Mouse (Mus musculus): ENCODE results near the gene Slc9a8.

- no peak for TF ChIP-seq GABPA (IDR thresholded peaks at IDR 0.05; ENCODE audit: low read depth, low read length)
- TF ChIP-seq TCF12 (IDR thresholded peaks at IDR 0.05; ENCODE audit: low read depth, low read length) = no peak
- no peak; a peak in 1 of 4 replicates for TF ChIP-seq POLR2A (IDR thresholded peaks at IDR 0.05; ENCODE audit: control insufficient read depth in 1 of 2, insufficient read depth in 1 of 2, low read depth in 1 of 2, low read length in 2 of 2, poor library complexity in 1 of 2)
- no peak for TF ChIP-seq USF2 (IDR thresholded peaks at IDR 0.05; ENCODE audit: borderline replicate concordance in 1 of 2, insufficient read depth in 1 of 2, low read depth in 1 of 2, low read length in 2 of 2)
- no peak for TF ChIP-seq MEF2A (IDR thresholded peaks at IDR 0.05; ENCODE audit: extremely low read depth, insufficient replicate concordance, low read depth, low read length, poor library complexity, severe bottlenecking)
- TF ChIP-seq CTCF (IDR thresholded peaks at IDR 0.05 in 2 of 3, conservative IDR thresholded peaks at IDR 0.05 in 1 of 3; ENCODE audit: control insufficient read depth in 1 of 3, insufficient read depth in 1 of 3, low read depth in 2 of 3, low read length in 3 of 3, poor library complexity in 1 of 3, severe bottlenecking in 1 of 3) = no peak
- TF ChIP-seq HCFC1 (IDR thresholded peaks at IDR 0.05; ENCODE audit: low read depth, low read length) = no peak
- no peak for TF ChIP-seq SMC3 (IDR thresholded peaks at IDR 0.05; ENCODE audit: low read depth, low read length)
- no peak for TF ChIP-seq EP300 (IDR thresholded peaks at IDR 0.05; ENCODE audit: low read depth in 1 of 2, low read length in 2 of 2)
- no peak for TF ChIP-seq JUND (IDR thresholded peaks at IDR 0.05; ENCODE audit: low read depth, low read length)
Measured at GRCm38 (mm10) chr2:167502554-167503252, 81.2 kb downstream of the Slc9a8 start.
